8 mouse cellular contexts compared by ENCODE assay signal in genomic region chr14:78677852-78678588, GRCm38 (mm10). TPM values are rescaled to one million over a fixed set of nuclear protein-coding genes. Genes with fewer than 3 reads are reported as not detected.
DNase-seq lines count a peak whose midpoint lies in the region; ATAC-seq and TF ChIP-seq lines count a peak whose summit lies in the region.

No protein-coding gene starts in this region.

- H3K4me1 ChIP-seq in kidney, embryonic 14.5 days (ENCODE audit: control insufficient read depth, insufficient read depth, low read length) = peaks cover 9% of the 10 kb centered on the region; the same call in 1 of the 2 replicates
- H3K4me1 ChIP-seq in heart, embryonic 11.5 days (ENCODE audit: control insufficient read depth, insufficient read depth, low read length) = peaks cover 12% of the 10 kb centered on the region
- H3K4me1 ChIP-seq in olfactory bulb, adult 2 months (ENCODE audit: control insufficient read depth, insufficient read depth, low read length) = peaks cover 3% of the 10 kb centered on the region; the same call in 1 of the 2 replicates

- no peaks in the 10 kb centered on the region for H3K27me3 ChIP-seq in kidney, embryonic 14.5 days (ENCODE audit: control insufficient read depth, insufficient read depth, low read length)
- no peaks in the 10 kb centered on the region for H3K27me3 ChIP-seq in heart, embryonic 11.5 days (ENCODE audit: control insufficient read depth, insufficient read depth, low read length)

- 0 out of 2 replicates have a peak overlapping the region, but pooled peaks have one; percentile 5 for H3K4me2 ChIP-seq in kidney, embryonic 14.5 days (replicated peaks; ENCODE audit: low read depth, low read length)
- H3K4me2 ChIP-seq in heart, embryonic 11.5 days = peak overlapping the region; percentile 24; the same call in 1 of the 2 replicates

- H3K9ac ChIP-seq in kidney, embryonic 14.5 days (ENCODE audit: low read depth, low read length) = 0 out of 2 replicates have a peak overlapping the region, but pooled peaks have one; percentile 31
- H3K9ac ChIP-seq in heart, embryonic 11.5 days (ENCODE audit: low read depth, low read length) = 0 out of 2 replicates have a peak overlapping the region, but pooled peaks have one; percentile 39

- DNase-seq in kidney, adult 9 months = no peak
- peak; percentile 60 to 76 for DNase-seq in left cerebral cortex, adult 2 months (ENCODE audit: extremely low spot score in 1 of 2, low spot score in 2 of 2)
- no peak for DNase-seq in testis, postnatal 10 days (ENCODE audit: low spot score)
- DNase-seq in urinary bladder, postnatal 25 days (ENCODE audit: low spot score) = no peak

- WGBS in kidney, embryonic 14.5 days = 26% methylated on average over 7 of the region's 7 CpGs
- WGBS in heart, embryonic 11.5 days (ENCODE audit: insufficient replicate concordance) = 26% methylated on average over 7 of the region's 7 CpGs
- WGBS in olfactory bulb, adult 2 months = 17% methylated on average over 7 of the region's 7 CpGs

- H3K4me3 ChIP-seq in kidney, embryonic 14.5 days (ENCODE audit: low read length) = no peak overlapping the region
- no peak overlapping the region for H3K4me3 ChIP-seq in heart, embryonic 11.5 days (ENCODE audit: low read depth, low read length)
- H3K4me3 ChIP-seq in left cerebral cortex, adult 2 months = no peak overlapping the region
- H3K4me3 ChIP-seq in olfactory bulb, adult 2 months (ENCODE audit: insufficient read depth, low read depth, low read length) = no peak overlapping the region

- ATAC-seq in kidney, embryonic 14.5 days (ENCODE audit: low FRiP score, low TSS enrichment) = peak; percentile 72; the same call in 1 of the 2 replicates
- 0 out of 2 replicates have a peak, but pooled peaks have one; percentile 24 for ATAC-seq in common myeloid progenitor, adult 5-6 weeks (replicated peaks; ENCODE audit: low read depth, poor library complexity, severe bottlenecking)
- no peak for ATAC-seq in heart, embryonic 11.5 days (replicated peaks; ENCODE audit: insufficient number of reproducible peaks, low FRiP score, low TSS enrichment)

- no peak; the same call in none of the 2 replicates for TF ChIP-seq CTCF in left cerebral cortex, adult 2 months (IDR thresholded peaks at IDR 0.05)
- no peak for TF ChIP-seq CTCF in olfactory bulb, adult 2 months (IDR thresholded peaks at IDR 0.05; ENCODE audit: insufficient read depth, low read depth, low read length)

- no peaks in the 10 kb centered on the region for H3K9me3 ChIP-seq in kidney, embryonic 14.5 days (ENCODE audit: control insufficient read depth, low read length)
- no peaks in the 10 kb centered on the region for H3K9me3 ChIP-seq in heart, embryonic 11.5 days (replicated peaks; ENCODE audit: control insufficient read depth, low read length)

- no peak for TF ChIP-seq POLR2A in olfactory bulb, adult 2 months (IDR thresholded peaks at IDR 0.05; ENCODE audit: insufficient read depth, low read depth, low read length)

- intact Hi-C loops in left cerebral cortex, adult 2 months (cut with DNase I) = loop anchor here (2.0 to 10.0 kb wide), 4 partner anchors 21 to 327 kb away; no protein-coding TSS in a partner anchor

- H3K27ac ChIP-seq in kidney, embryonic 14.5 days (ENCODE audit: low read depth, low read length) = peak overlapping the region; percentile 42; the same call in 1 of the 2 replicates
- no peak overlapping the region for H3K27ac ChIP-seq in heart, embryonic 11.5 days (ENCODE audit: low read depth, low read length)
- peak overlapping the region; percentile 66 for H3K27ac ChIP-seq in left cerebral cortex, adult 2 months
- H3K27ac ChIP-seq in olfactory bulb, adult 2 months (ENCODE audit: insufficient read depth, low read depth, low read length) = peak overlapping the region; percentile 31; the same call in 1 of the 2 replicates

- no peaks in the 10 kb centered on the region for H3K36me3 ChIP-seq in kidney, embryonic 14.5 days (ENCODE audit: control insufficient read depth, insufficient read depth, low read length)
- no peaks in the 10 kb centered on the region for H3K36me3 ChIP-seq in heart, embryonic 11.5 days (ENCODE audit: control insufficient read depth, insufficient read depth, low read length)

RNA-seq across cellular contexts. Expression of gene Dgkh, which starts 54.6 kb away (rescaled TPM):
- polyA plus RNA-seq in kidney, embryonic 14.5 days (2014; fragmentation: Nextera tagmentation; extraction: Ambion mirVana) = 2.6 and 3.2 TPM in 2 replicates
- 0.23 and 0.87 TPM in 2 replicates for total RNA-seq in common myeloid progenitor, adult 5-6 weeks (2017)
- polyA plus RNA-seq in heart, embryonic 11.5 days (2014; fragmentation: Nextera tagmentation; extraction: Ambion mirVana) = 2.1 and 2.9 TPM in 2 replicates
- 10 to 100 TPM; 77.3 to 77.8 TPM for total RNA-seq in left cerebral cortex, adult 2 months (2021)
- polyA plus RNA-seq in olfactory bulb, adult 2 months (2012; ENCODE audit: insufficient read depth, insufficient read length, low replicate concordance, missing spikeins) = not detected in 2 replicates

Comparison
In these comparisons a context has a peak if more than half of its experiments do, and no peak if none do; other contexts are left out.
1. DNase-seq: peak in left cerebral cortex, adult 2 months (2 of 2); none in kidney, adult 9 months (single experiment), testis, postnatal 10 days (single experiment) and urinary bladder, postnatal 25 days (single experiment).